Mouse (Mus musculus) MEL (cell line): ENCODE results near the gene Col15a1.

Experiments
- BHLHE40 ChIP-seq: IDR thresholded peaks from 2 replicates; pipeline ENCODE4 v1.6.1; 2012; ENCODE audit warnings: low read depth, mild to moderate bottlenecking, inconsistent platforms, low read length, improper control_type of control experiment, borderline replicate concordance
- ELF1 ChIP-seq: IDR thresholded peaks from 2 replicates; pipeline ENCODE4 v1.6.1; 2014; ENCODE audit warnings: low read depth, mild to moderate bottlenecking, inconsistent platforms, low read length, improper control_type of control experiment, moderate library complexity
- MAX ChIP-seq: IDR thresholded peaks from 2 replicates; pipeline ENCODE4 v1.6.1; 2011; ENCODE audit warnings: low read length, improper control_type of control experiment
- NELFE ChIP-seq: IDR thresholded peaks from 2 replicates; pipeline ENCODE4 v1.6.1; 2011; ENCODE audit warnings: low read depth, low read length, improper control_type of control experiment

GRCm38 (mm10) chr4:47324206-47324605 lies 116.2 kb downstream of the Col15a1 start:
- TF ChIP-seq NELFE (no peak), BHLHE40 (no peak), ELF1 (no peak), MAX (no peak)
